Mouse (Mus musculus) MEL-GATA-1-ER (cell line): Measurements from ENCODE around the gene Cebpe.

Source experiments
- DNase-seq: peaks from one replicate; pipeline ENCODE4 v3.0.0-alpha.2; 2012; ENCODE audit warnings: low read depth; ENCODE audit errors: extremely low read depth

Cebpe gene

GRCm38 (mm10) chr14:54721711-54722110, 9.7 kb upstream of the Cebpe start:
- no peak for DNase-seq

GRCm38 (mm10) chr14:54720654-54721350, 8.8 kb upstream of the Cebpe start:
- no peak for DNase-seq

- DNase-seq = no peak
Measured at GRCm38 (mm10) chr14:54720041-54720440, 8.1 kb upstream of the Cebpe start.

- no peak for DNase-seq
Measured at GRCm38 (mm10) chr14:54715402-54715801, 3.4 kb upstream of the Cebpe start.

- peak; percentile 81 for DNase-seq
Measured at GRCm38 (mm10) chr14:54714617-54715081, 2.7 kb upstream of the Cebpe start.

GRCm38 (mm10) chr14:54714121-54714520, 2.1 kb upstream of the Cebpe start:
- peak; percentile 82 for DNase-seq

GRCm38 (mm10) chr14:54712861-54713260, 887 bp upstream of the Cebpe start:
- DNase-seq = no peak

GRCm38 (mm10) chr14:54709054-54709453, 2.9 kb downstream of the Cebpe start:
- DNase-seq = no peak

- no peak for DNase-seq
Measured at GRCm38 (mm10) chr14:54706589-54707320, 5.2 kb downstream of the Cebpe start.

GRCm38 (mm10) chr14:54705844-54706243, 6.1 kb downstream of the Cebpe start:
- DNase-seq = peak; percentile 98

- no peak for DNase-seq
Measured at GRCm38 (mm10) chr14:54703207-54703606, 8.8 kb downstream of the Cebpe start.

- peak; percentile 43 for DNase-seq
Measured at GRCm38 (mm10) chr14:54701298-54701697, 10.7 kb downstream of the Cebpe start.

GRCm38 (mm10) chr14:54699586-54699985, 12.4 kb downstream of the Cebpe start:
- no peak for DNase-seq

- DNase-seq = no peak
Measured at GRCm38 (mm10) chr14:54698733-54699132, 13.2 kb downstream of the Cebpe start, which contains the start of gene Gm29776. TSS of gene Gm29776 (minus strand) at chr14:54698833.

- DNase-seq = no peak
Measured at GRCm38 (mm10) chr14:54696752-54697151, 15.2 kb downstream of the Cebpe start.

GRCm38 (mm10) chr14:54695042-54695441, 16.9 kb downstream of the Cebpe start:
- DNase-seq = no peak

GRCm38 (mm10) chr14:54687251-54687650, 24.7 kb downstream of the Cebpe start:
- DNase-seq = no peak

GRCm38 (mm10) chr14:54686522-54687143, 25.3 kb downstream of the Cebpe start, which contains the start of gene Acin1:
TSS of gene Acin1 (minus strand) at chr14:54686931.
- peak; percentile 96 for DNase-seq

GRCm38 (mm10) chr14:54686063-54686521, 25.9 kb downstream of the Cebpe start, which contains the start of gene 1700123O20Rik:
TSS of gene 1700123O20Rik (plus strand) at chr14:54686216.
- DNase-seq = peak; percentile 86

GRCm38 (mm10) chr14:54685471-54685870, 26.5 kb downstream of the Cebpe start:
- no peak for DNase-seq

GRCm38 (mm10) chr14:54682396-54682795, 29.6 kb downstream of the Cebpe start:
- DNase-seq = no peak
